Mouse (Mus musculus) layer of hippocampus, adult 18-20 months (tissue): ENCODE results near the gene Gm21425. TPM values are rescaled to one million over a fixed set of nuclear protein-coding genes. Genes with fewer than 3 reads are reported as not detected.
"Not testable (repeated sequence)": the region's sequence is repeated elsewhere in the genome, so short reads cannot be mapped to it uniquely, and the experiment has no call there.

ENCODE experiments used
- DNase-seq, 2 experiments: peaks; one replicate each; pipeline ENCODE4 v3.0.0; 2022; ENCODE audit warnings: low spot score in 2 of 2
- long read RNA-seq: library from polyadenylated mRNA; stranded (forward); transcript quantifications from one replicate; pipeline ENCODE4 v2.0.0, GENCODE M21; 2021
- total RNA-seq, 2 experiments: library from RNA; stranded (reverse); gene quantifications; 2 replicates each; pipeline ENCODE4 v1.2.3; 2021

Gm21425 gene
- total RNA-seq: not detected
- long read RNA-seq: 0 reads

- not testable (repeated sequence) for DNase-seq
Observed at GRCm38 (mm10) chrY:13161668-13162067, at the start of gene Gm21425. Gene Gm21425 (plus strand): TSS chrY:13161968.

- not testable (repeated sequence) for DNase-seq
Observed at GRCm38 (mm10) chrY:13133392-13133791, 28.4 kb upstream of the Gm21425 start, which contains the start of gene Gm21891. Gene Gm21891 (minus strand): TSS chrY:13133492.

Other genes with a start within 250 kb of the Gm21425 start
- gene Gm20807, start 119.1 kb upstream of the Gm21425 start, total RNA-seq: not detected
- not detected for gene Gm21891, start 28.5 kb upstream of the Gm21425 start, total RNA-seq
- gene Gm21828, start 62.0 kb downstream of the Gm21425 start, total RNA-seq: not detected
- not detected for gene Gm21440, start 90.4 kb downstream of the Gm21425 start, total RNA-seq
- gene Gm21454, start 90.5 kb downstream of the Gm21425 start, total RNA-seq: not detected
- not detected for gene Gm21725, start 187.1 kb downstream of the Gm21425 start, total RNA-seq